Mouse (Mus musculus) adrenal gland, postnatal 4 days (tissue): ENCODE data around the gene Efl1. TPM values are rescaled to one million over a fixed set of nuclear protein-coding genes. Genes with fewer than 3 reads are reported as not detected.

Experiments used
- DNase-seq, 2 experiments: peaks; one replicate each; pipeline ENCODE4 v3.0.0; 2021 to 2022; ENCODE audit warnings: low spot score in 2 of 2, mixed read lengths in 2 of 2
- total RNA-seq, 2 experiments: library from RNA; stranded (reverse); gene quantifications; 2 replicates each; pipeline ENCODE4 v1.2.3; 2021

Efl1 gene
- total RNA-seq, 2 experiments from 2014 or later: 20.3 to 24.6 TPM

GRCm38 (mm10) chr7:82810799-82811139, 162.4 kb downstream of the Efl1 start:
- no peak for DNase-seq

GRCm38 (mm10) chr7:82811140-82811851, 162.9 kb downstream of the Efl1 start:
- no peak for DNase-seq

GRCm38 (mm10) chr7:82812186-82813155, 164.1 kb downstream of the Efl1 start:
- DNase-seq: no peak

- DNase-seq: no peak
These were observed 171.1 kb downstream of the Efl1 start for GRCm38 (mm10) chr7:82819541-82819940.

GRCm38 (mm10) chr7:82820661-82821060, 172.2 kb downstream of the Efl1 start:
- no peak for DNase-seq

GRCm38 (mm10) chr7:82821501-82821900, 173.1 kb downstream of the Efl1 start:
- DNase-seq: no peak

GRCm38 (mm10) chr7:82822528-82822927, 174.1 kb downstream of the Efl1 start:
- DNase-seq: no peak

Other genes with a start within 250 kb of the Efl1 start
- 1 to 10 TPM; 3.3 to 3.9 TPM for gene Saxo2, start 86 bp upstream of the Efl1 start, total RNA-seq
- 10 to 100 TPM; 10.2 to 13.7 TPM for gene Mex3b, start 218.7 kb downstream of the Efl1 start, total RNA-seq